Mouse (Mus musculus) urinary bladder, postnatal 25 days (tissue): ENCODE measurements around the gene Gpr137b.
"Not testable (repeated sequence)": the region's sequence is repeated elsewhere in the genome, so short reads cannot be mapped to it uniquely, and the experiment has no call there.

Experiments used
- DNase-seq: peaks from one replicate; pipeline ENCODE4 v3.0.0; 2022; ENCODE audit warnings: low spot score

The Gpr137b gene

DNA sequence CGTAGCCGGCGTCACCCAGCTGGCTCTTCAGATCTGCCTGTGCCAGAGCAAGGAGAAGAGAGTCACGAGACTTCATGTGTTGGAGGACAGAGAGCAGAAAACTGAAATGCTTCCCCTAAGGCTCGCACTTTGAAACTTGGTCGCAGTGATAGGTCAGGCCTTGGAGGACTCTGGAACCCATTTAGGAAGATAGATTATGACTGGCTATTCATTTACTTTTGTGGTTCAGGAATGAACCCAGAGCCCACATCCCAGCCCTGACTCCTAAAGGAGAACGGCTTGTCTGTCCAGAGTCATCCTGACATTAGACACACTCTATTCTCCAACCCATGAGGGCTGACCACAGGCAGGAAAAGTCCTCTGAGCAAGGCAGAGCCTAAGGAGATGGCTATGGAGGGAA lies 30.3 kb downstream of the Gpr137b start:
- not testable (repeated sequence) for DNase-seq

GRCm38 (mm10) chr13:13362261-13362660 lies 31.6 kb downstream of the Gpr137b start:
- not testable (repeated sequence) for DNase-seq

- not testable (repeated sequence) for DNase-seq
These were observed 33.8 kb downstream of the Gpr137b start for GRCm38 (mm10) chr13:13360045-13360444.

GRCm38 (mm10) chr13:13358602-13359001 lies 35.2 kb downstream of the Gpr137b start:
- DNase-seq = not testable (repeated sequence)

DNA sequence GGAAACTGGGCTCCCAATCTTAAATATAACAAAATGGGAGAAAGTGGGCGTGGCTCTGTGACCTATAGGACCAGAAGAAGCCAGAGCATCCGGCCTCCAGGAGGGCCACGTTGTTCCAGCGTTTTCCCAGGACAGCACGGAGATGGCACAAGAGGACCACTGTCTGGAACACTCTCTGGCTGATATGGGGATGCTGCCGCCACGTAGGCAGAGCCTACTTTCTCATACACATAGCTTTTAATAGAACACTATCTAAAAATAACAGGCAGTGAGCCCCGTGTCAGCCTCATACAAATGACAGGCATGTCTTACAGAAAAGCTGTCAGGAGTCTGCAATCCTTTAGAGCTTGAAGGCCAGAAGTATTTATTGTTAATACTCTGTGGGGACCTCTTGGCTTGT lies 35.7 kb downstream of the Gpr137b start:
- DNase-seq = not testable (repeated sequence)

DNA sequence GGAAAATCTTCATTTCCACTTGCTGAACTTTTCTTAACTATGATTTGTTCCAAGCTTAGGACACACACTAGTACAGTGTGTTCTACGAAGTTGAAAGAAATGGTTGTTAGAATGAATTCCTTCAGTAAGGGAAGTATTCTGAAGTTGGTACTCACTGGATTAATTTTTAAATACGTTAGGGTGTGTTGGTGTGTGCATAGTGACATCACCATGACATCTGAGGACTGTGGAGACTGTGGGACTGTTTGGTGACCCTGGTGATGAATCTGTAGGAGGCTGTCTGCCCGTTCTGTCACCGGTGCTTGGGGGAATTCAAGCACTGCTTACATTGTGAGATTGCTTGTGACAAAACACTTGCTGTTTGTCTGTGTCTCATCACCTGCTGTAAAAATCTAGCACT lies 41.7 kb downstream of the Gpr137b start:
- not testable (repeated sequence) for DNase-seq

DNA sequence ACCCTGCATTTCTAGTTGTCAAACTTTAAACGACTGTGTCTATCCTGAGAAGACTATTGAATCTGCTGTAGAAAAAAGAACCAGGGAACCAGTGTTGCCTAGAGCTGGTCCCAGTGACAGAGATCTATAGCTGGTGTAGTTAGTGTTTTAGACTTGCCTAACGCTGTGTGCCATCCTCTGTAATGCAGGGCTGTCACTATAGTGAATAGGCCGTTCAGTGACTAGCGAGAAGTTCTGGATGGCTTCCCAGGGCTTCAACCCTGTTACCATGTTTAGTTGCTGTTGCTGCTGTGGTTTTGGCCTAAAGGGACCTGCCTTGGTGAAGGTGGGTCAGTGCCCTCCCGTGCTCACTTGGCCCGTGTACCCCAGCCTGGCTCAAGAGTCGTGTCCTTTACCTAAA lies 43.1 kb downstream of the Gpr137b start:
- DNase-seq = not testable (repeated sequence)

DNA sequence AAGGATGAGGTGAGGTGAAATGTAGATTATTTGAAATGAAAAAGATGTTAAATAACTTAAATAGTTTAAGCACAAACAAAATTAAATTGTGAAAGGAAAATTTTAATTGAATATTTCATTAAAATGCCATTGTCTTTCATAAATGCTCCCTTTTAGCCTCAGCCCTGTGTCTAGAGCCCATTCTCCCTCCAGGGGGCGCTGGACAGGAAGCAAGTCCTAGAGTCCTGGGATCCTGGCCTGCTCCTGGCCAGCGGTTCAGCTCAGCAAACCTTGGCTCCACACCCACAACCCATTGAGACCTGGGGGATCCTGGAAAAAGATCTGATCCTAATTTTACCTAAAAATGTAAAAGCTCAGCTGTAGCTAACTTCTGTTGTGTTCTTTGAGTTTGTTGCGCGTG lies 44.5 kb downstream of the Gpr137b start:
- DNase-seq = peak; percentile 67

DNA sequence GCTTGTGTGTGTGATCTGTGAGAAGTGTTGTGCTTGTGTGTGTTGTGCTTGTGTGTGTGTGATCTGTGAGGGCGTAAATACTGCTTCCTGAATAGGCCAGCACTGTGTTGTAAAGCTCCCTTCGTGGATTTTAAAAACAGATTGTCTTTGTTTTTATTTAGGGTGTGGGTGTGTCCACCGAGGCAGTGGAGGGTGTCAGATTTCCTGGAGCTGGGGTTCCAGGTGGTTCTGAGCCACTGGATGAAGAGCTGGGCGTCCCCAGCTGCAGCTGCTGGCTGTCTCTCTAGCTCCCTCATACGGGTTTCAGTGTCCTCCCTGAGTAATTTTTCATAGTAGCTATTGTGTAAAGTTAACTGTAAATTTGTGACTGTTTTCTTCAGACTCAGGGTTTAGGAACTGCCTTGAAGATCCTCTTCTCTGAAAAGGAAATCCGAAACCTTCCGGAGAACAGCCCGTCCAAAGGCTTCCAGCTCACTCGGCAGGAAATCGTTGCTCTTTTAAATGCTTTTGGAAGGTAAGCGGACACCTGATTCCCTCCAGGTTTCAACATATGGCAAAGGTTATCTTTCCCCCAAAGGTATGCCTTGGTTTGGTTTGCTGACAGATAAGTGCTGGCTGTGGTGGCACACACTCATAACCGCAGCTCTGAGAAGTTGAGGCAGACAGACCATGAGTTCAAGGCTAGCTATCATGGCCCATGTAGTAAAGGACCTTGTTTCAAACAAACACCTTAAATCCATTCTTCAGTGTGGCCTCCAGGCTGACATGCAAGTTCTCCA lies 46.0 kb downstream of the Gpr137b start:
- DNase-seq = not testable (repeated sequence)

DNA sequence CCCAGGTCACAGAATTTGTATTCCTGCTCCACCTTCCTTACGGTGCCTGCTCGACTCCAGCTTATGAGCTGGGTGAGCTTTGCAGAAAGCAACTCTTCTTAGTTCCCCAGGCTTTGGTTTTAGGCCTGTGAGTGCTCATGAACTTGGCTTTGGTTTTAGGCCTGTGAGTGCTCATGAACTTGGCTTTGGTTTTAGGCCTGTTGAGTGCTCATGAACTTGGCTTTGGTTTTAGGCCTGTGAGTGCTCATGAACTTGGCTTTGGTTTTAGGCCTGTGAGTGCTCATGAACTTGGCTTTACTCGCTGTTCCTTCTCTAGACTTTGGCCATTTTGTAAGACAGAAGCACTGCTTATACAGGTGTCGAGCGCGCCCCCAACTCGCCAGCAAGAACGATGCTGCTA lies 56.5 kb downstream of the Gpr137b start:
- DNase-seq = not testable (repeated sequence)

DNA sequence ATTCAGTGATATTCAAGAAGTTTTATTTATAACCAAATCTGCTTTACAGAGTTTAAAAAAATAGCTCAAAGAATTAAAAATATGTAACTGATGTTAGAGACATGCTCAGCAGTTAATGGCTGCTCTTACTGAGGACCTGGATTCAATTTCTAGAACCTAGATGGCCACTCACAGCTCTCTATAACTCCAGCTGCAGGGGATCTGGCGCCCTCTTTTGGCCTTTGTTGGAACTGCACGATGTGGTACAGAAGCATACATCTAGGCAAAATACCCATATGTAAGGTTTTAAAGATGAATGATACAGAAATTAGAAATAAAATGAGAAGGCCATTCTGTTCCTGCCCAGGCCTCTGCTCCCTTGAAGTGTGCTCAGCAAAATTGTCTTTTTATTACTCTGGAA lies 64.9 kb downstream of the Gpr137b start:
- DNase-seq = peak; percentile 61
